Mouse (Mus musculus): ENCODE measurements around the gene Klf2.

GRCm38 (mm10) chr8:72293309-72293708 is 25.5 kb upstream of the Klf2 start:
- TF ChIP-seq CTCF (IDR thresholded peaks at IDR 0.05; ENCODE audit: low read depth) (peak; percentile 30), EP300 (optimal IDR thresholded peaks at IDR 0.05) (no peak)
